Mouse (Mus musculus) limb, embryonic 14.5 days (tissue): Measurements from ENCODE around the gene Gigyf1. TPM values are rescaled to one million over a fixed set of nuclear protein-coding genes. Genes with fewer than 3 reads are reported as not detected.

Experiments used
- ATAC-seq: fragments of 200-750 bp; cut with Nextera tagmentation; 2 replicates; pipeline ENCODE4 v1.8.0; 2017; ENCODE audit warnings: low read depth, moderate number of reproducible peaks, moderate TSS enrichment; ENCODE audit not compliant: low FRiP score
- DNase-seq: peaks from one replicate; pipeline ENCODE4 v3.0.0-alpha.2; 2015; ENCODE audit warnings: low spot score
- H3K27ac ChIP-seq: fragments of 300-500 bp; sonication (generic); replicated peaks from 2 replicates; pipeline ENCODE4 v1.5.1; 2014; ENCODE audit warnings: low read depth, mild to moderate bottlenecking, low read length, moderate library complexity, mixed read lengths
- H3K27me3 ChIP-seq: fragments of 300-500 bp; sonication (generic); 2 replicates; pipeline ENCODE4 v1.6.1; 2014; ENCODE audit warnings: low read length, mixed read lengths; ENCODE audit not compliant: control insufficient read depth, insufficient read depth
- H3K36me3 ChIP-seq: fragments of 300-500 bp; sonication (generic); 2 replicates; pipeline ENCODE4 v1.6.1; 2014; ENCODE audit warnings: mild to moderate bottlenecking, low read length, moderate library complexity, mixed read lengths; ENCODE audit not compliant: control insufficient read depth, insufficient read depth
- H3K4me1 ChIP-seq: fragments of 300-500 bp; sonication (generic); 2 replicates; pipeline ENCODE4 v1.6.1; 2014; ENCODE audit warnings: antibody characterized with exemption, low read length, mixed read lengths; ENCODE audit not compliant: control insufficient read depth, insufficient read depth
- H3K4me2 ChIP-seq: fragments of 300-500 bp; sonication (generic); replicated peaks from 2 replicates; pipeline ENCODE4 v1.6.1; 2014; ENCODE audit warnings: low read depth, mild to moderate bottlenecking, low read length, moderate library complexity; ENCODE audit not compliant: severe bottlenecking
- H3K4me3 ChIP-seq: fragments of 300-500 bp; sonication (generic); replicated peaks from 2 replicates; pipeline ENCODE4 v1.5.1; 2014; ENCODE audit warnings: low read length
- H3K9ac ChIP-seq: fragments of 300-500 bp; sonication (generic); 2 replicates; pipeline ENCODE4 v1.6.1; 2014; ENCODE audit warnings: mild to moderate bottlenecking, low read depth, low read length, moderate library complexity; ENCODE audit not compliant: severe bottlenecking
- H3K9me3 ChIP-seq: fragments of 300-500 bp; sonication (generic); 2 replicates; pipeline ENCODE4 v1.6.1; 2016; ENCODE audit warnings: low read length; ENCODE audit not compliant: control insufficient read depth
- POLR2A ChIP-seq: fragments of 200-500 bp; IDR thresholded peaks from 2 replicates; pipeline ENCODE4 v1.8.0; 2012; ENCODE audit warnings: inconsistent platforms, mild to moderate bottlenecking, moderate library complexity, borderline replicate concordance; ENCODE audit not compliant: insufficient read depth, insufficient read length; ENCODE audit errors: extremely low read depth
- WGBS: fragments of 180-500 bp; shearing (Covaris S2); extraction: QIAGEN DNeasy Blood & Tissue Kit; methylation state at CpG from one replicate; pipeline ENCODE4 v1.1.7; 2014; 5-methylcytosine and 5-hydroxymethylcytosine counted together
- polyA plus RNA-seq, 2 experiments: library from polyadenylated mRNA; depleted of rRNA in 1 of 2; stranded (reverse) in 1 of 2; unstranded in 1 of 2; fragments of >200 nt; fragmentation: Nextera tagmentation in 1 of 2; extraction: Ambion mirVana in 1 of 2; gene quantifications; 2 replicates each; pipeline versions ENCODE4 v1.2.1 to v1.2.3; 2012 to 2014

The Gigyf1 gene
- polyA plus RNA-seq, 2 experiments, result 11.8 to 45.1 TPM

DNA sequence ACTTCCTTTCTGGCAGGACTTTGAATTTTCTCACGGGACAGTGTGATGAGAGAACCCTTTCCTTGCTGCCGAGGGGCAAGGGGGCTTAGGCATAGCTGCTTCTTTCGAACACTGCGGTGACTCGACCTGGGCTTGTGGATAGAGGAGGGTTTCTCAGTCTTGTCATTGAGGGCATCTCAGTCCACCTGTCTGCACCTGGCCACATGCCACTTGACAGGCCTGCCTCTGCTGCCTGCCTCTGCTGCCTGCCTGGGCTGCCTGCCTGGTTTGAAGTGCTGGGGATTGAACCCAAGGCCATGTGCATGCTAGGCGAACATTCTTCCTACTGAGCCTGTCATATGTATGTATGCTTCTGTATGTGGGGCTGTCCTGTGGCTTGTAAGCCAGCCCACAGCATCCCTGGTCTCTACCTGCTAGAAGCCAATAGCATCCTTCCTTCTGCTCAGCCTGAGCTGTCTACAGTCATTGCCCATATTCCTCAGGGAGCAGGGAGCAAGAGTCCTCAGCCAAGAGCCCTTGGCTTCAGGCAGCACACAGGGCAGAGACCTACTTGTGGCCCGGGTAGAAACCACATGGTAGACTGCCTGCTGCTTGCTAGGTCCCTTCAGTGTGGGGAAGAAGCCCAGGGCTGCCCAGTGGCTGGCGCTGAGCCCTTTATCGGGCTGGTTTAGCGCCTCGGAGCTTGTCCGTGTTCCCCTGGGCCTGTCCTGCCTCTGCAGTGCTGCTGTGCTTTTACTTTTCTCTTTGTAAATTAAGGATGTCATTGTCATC is 4.2 kb upstream of the Gigyf1 start:
- Histone ChIP-seq H3K4me3 (no peak overlapping the region), H3K4me2 (no peak overlapping the region), H3K4me1 (peaks cover 11% of the 10 kb centered on the region), H3K27me3 (no peaks in the 10 kb centered on the region), H3K9ac (no peak overlapping the region), H3K27ac (no peak overlapping the region), H3K9me3 (no peaks in the 10 kb centered on the region), H3K36me3 (peaks cover 27% of the 10 kb centered on the region)
- ATAC-seq, result no peak
- TF ChIP-seq POLR2A, result no peak
- no peak for DNase-seq
- 88% methylated on average over 12 of the region's 12 CpGs for WGBS

DNA sequence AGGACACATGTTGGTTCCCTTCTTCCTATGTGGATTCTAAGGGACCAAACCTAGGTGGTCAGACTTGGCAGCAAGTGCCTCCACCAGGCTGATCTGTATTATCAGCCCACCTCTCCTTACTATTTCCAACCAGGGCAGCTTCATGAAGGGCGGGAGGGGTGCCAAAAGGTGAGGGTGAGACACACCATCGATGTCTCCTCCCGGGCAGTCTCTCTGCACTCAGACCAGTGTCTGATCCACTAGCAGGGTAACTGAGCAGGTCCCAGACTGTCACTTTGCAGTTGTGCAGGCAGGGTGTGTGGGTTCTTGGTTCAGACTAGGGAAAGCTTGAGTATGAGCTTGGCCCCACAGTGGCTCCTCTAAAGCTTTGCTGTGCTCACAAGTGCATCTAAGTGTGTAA is 3.5 kb upstream of the Gigyf1 start:
- H3K4me3 ChIP-seq, result no peak overlapping the region
- no peak for DNase-seq
- no peak overlapping the region for H3K4me2 ChIP-seq
- peaks cover 34% of the 10 kb centered on the region for H3K36me3 ChIP-seq
- no peak overlapping the region for H3K9ac ChIP-seq
- no peak for TF ChIP-seq POLR2A
- 92% methylated on average over 3 of the region's 3 CpGs for WGBS
- H3K27ac ChIP-seq, result no peak overlapping the region
- ATAC-seq, result no peak
- H3K27me3 ChIP-seq, result no peaks in the 10 kb centered on the region
- H3K4me1 ChIP-seq, result peaks cover 11% of the 10 kb centered on the region
- no peaks in the 10 kb centered on the region for H3K9me3 ChIP-seq

DNA sequence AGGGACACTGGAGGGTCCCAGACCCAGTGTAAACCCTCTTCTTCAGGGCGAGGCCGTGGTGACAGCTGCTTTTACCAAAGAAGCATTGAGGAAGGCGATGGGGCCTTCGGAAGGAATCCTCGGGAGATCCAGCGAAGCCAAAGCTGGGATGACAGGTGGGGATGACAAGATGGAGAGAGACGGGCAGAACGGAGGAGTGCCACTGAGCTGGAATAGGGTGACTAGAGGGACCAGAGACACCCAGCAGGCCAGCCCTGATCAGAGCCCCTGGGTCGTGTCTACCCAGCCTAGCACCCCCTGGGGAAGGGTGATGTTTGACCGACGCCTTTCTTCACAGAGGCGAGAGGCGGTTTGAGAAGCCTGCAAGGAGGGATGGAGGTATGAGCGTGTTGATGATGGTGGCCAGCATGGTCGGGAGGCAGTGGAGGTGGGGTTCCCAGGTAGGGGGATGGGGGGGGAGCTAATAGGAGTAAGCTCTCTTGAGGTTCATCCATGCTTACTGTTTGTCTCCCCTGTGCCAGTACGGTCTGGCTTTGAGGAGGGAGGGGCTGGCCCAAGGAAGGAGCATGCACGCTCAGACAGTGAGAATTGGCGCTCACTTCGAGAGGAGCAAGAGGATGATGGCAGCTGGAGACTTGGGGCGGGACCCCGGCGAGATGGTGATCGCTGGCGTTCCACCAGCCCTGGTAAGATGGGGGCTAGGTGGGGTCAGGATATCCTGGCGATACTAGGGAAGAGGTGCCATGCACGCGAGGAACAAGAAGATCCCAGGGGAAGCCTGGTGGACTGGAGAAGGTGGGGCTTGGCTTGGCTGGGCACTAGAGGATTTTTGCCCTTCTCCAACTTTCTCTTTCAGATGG is 1.6 kb downstream of the Gigyf1 start:
- Histone ChIP-seq H3K4me2 (no peak overlapping the region), H3K36me3 (peaks cover 75% of the 10 kb centered on the region), H3K27me3 (no peaks in the 10 kb centered on the region), H3K4me1 (no peaks in the 10 kb centered on the region), H3K9me3 (no peaks in the 10 kb centered on the region), H3K9ac (no peak overlapping the region), H3K27ac (no peak overlapping the region), H3K4me3 (no peak overlapping the region)
- 90% methylated on average over 27 of the region's 27 CpGs for WGBS
- DNase-seq (no peak), ATAC-seq (no peak)
- no peak for TF ChIP-seq POLR2A

DNA sequence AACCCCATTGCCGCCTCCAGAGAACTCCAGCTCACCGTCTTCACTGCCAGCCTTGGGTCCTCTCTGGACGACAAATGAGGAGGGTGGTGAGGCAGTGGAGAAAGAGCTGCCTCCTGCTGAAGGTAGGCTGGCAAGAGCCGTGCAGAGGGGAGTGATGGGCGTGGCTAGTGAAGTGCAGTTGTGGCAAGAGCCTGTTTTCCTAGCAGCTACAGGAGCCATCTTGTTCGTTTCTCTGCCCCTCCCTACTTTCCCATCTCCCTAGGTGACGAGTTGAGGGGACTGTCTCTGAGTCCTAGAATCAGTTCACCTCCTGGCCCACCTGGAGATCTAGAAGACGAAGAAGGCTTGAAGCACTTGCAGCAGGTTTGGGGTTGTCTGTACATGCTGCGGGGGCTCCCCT is 3.5 kb downstream of the Gigyf1 start:
- no peak overlapping the region for H3K4me3 ChIP-seq
- H3K27me3 ChIP-seq, result no peaks in the 10 kb centered on the region
- H3K9ac ChIP-seq, result no peak overlapping the region
- DNase-seq, result no peak
- WGBS, result 73% methylated on average over 9 of the region's 9 CpGs
- H3K27ac ChIP-seq, result no peak overlapping the region
- TF ChIP-seq POLR2A, result no peak
- H3K36me3 ChIP-seq, result peaks cover 93% of the 10 kb centered on the region
- H3K4me2 ChIP-seq, result no peak overlapping the region
- ATAC-seq, result no peak
- no peaks in the 10 kb centered on the region for H3K4me1 ChIP-seq
- H3K9me3 ChIP-seq, result no peaks in the 10 kb centered on the region

DNA sequence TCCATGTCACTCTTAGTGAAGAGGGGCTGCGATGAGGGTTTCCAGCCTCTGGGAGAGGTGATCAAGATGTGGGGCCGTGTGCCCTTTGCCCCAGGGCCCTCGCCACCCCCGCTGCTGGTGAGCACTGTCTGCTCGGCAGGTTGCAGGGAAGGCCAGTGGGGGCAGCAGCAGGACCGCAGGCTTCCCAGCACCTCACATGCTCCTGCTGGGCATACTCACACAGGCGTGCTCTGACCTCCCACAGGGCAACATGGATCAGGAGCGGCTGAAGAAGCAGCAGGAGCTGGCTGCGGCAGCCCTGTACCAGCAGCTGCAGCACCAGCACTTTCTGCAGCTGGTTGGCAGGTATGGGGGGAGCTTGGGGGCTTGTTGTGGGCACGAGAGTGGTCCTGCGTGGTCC is 4.4 kb downstream of the Gigyf1 start:
- no peak for ATAC-seq
- H3K27ac ChIP-seq, result no peak overlapping the region
- no peaks in the 10 kb centered on the region for H3K4me1 ChIP-seq
- no peak for DNase-seq
- H3K36me3 ChIP-seq, result peaks cover 97% of the 10 kb centered on the region
- H3K27me3 ChIP-seq, result no peaks in the 10 kb centered on the region
- WGBS, result 75% methylated on average over 9 of the region's 11 CpGs
- H3K4me2 ChIP-seq, result no peak overlapping the region
- no peaks in the 10 kb centered on the region for H3K9me3 ChIP-seq
- H3K4me3 ChIP-seq, result no peak overlapping the region
- no peak for TF ChIP-seq POLR2A
- no peak overlapping the region for H3K9ac ChIP-seq
